Mouse (Mus musculus): ENCODE data around the gene Card14. TPM values are rescaled to one million over a fixed set of nuclear protein-coding genes. Genes with fewer than 3 reads are reported as not detected.

Card14 gene
- polyA plus RNA-seq, 1 experiment: not detected

DNA sequence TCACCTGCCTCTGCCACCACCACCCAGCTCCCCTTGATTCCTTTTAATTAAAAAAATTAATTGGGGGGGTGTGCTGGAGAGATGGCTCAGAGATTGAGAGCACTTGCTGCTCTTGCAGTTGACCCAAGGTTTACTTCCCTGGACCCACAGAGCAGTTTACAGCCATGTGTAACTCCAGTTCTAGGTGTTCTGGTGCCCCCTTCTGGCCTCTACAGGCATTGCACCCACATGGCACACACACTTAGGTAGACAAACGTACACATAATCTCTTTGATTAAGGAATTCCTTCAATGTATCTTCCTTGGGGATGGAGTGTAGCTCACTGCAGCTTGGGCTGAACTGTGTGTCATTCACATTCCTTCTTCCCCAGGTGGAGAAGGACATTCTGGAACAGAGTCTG, 17.5 kb downstream of the Card14 start:
- Histone ChIP-seq H3K9me3 (peaks cover 13% of the 10 kb centered on the region), H3K4me3 (replicated peaks) (no peak overlapping the region), H3K27me3 (replicated peaks) (peaks cover 81% of the 10 kb centered on the region), H3K4me1 (0 out of 2 replicates have a peak, but pooled peaks cover 5% of the 10 kb centered on the region), H3K36me3 (replicated peaks; ENCODE audit: low read length) (no peaks in the 10 kb centered on the region)
- TF ChIP-seq GATA1 (IDR thresholded peaks at IDR 0.05; ENCODE audit: borderline replicate concordance, low read length): no peak
- no peak for TF ChIP-seq FLI1 (IDR thresholded peaks at IDR 0.05; ENCODE audit: low read length)

DNA sequence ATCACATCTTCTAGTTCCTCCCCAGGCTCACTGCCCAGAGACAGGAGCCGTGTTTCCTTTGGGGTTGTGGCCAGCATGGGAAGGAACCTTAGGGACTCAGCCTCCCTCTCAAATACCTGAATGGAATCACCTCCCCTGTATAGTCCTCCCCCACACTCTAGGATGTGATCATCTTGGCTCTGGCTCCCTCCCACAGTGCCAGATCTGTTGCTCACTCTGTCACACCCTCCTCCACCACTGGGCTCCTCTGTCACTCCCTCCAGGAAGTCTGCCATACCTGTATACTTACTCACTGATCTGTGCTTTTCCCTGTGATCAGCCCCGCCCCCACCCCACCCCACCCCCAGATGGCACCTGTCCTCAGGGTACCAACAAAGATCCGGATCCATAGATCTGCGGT, 23.0 kb downstream of the Card14 start:
- H3K9me3 ChIP-seq: peaks cover 5% of the 10 kb centered on the region
- no peaks in the 10 kb centered on the region for H3K4me1 ChIP-seq
- H3K36me3 ChIP-seq (replicated peaks; ENCODE audit: low read length): no peaks in the 10 kb centered on the region
- H3K27me3 ChIP-seq (replicated peaks): peaks cover 94% of the 10 kb centered on the region
- no peak overlapping the region for H3K4me3 ChIP-seq (replicated peaks)
- TF ChIP-seq FLI1 (IDR thresholded peaks at IDR 0.05; ENCODE audit: low read length): no peak
- TF ChIP-seq GATA1 (IDR thresholded peaks at IDR 0.05; ENCODE audit: borderline replicate concordance, low read length): no peak

DNA sequence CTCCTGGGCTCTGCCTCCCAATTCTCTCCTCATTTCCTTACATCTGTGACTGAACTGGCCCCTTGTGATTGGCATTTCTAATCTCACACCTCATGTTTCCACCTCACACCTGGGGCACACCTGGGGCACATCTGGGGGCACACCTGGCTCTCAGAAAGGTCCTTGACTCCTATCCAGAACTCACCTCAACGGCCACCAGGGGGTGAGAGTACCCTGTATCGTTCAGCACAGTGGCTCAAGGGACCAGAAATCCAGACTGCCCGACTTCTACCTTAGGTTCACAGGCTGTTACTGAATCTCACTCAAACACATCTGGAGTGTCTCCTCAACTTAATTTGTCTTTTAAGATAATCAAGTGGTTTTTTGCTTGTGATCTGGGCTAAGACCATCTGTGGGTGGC, 24.4 kb downstream of the Card14 start:
- H3K4me3 ChIP-seq (replicated peaks): no peak overlapping the region
- no peaks in the 10 kb centered on the region for H3K4me1 ChIP-seq
- TF ChIP-seq FLI1 (IDR thresholded peaks at IDR 0.05; ENCODE audit: low read length): no peak
- no peak for TF ChIP-seq GATA1 (IDR thresholded peaks at IDR 0.05; ENCODE audit: borderline replicate concordance, low read length)
- H3K27me3 ChIP-seq (replicated peaks): peaks cover 93% of the 10 kb centered on the region
- H3K9me3 ChIP-seq: no peaks in the 10 kb centered on the region
- no peaks in the 10 kb centered on the region for H3K36me3 ChIP-seq (replicated peaks; ENCODE audit: low read length)

DNA sequence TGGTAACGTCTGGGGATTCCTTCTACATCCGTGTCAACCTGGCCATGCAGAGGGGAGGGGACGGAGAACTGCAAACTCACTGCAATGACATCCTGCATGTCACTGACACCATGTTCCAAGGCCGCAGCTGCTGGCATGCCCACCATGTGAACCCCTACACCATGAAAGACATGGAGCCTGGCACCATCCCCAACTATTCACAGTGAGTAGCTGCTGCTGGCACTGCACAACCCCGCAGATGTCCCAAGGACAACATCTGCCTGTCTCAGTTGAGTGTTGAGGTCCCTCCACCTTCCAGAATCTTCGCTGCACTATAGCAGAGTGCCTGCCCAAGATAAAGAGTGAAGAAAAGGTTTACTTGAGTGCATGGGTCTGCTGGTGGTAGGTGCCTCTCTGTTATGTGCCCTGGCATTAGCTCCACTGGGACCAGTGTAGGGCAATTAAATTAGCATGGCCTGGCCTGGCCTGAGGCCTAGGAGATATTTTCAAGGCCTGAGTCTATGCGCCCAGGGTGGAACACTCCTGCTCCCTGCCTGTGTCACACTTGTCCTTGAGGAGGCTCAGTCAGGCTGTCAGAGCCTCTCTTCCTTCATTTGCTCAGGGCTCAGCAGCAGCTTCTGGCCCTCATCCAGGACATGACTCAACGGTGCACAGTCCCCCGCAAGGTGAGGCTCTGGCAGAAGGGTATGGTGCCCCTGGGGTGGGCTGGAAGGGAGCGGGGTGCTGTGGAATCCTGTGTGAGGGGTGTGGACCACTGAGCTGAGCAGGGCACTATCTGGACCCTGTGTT, 30.9 kb downstream of the Card14 start:
- TF ChIP-seq FLI1 (IDR thresholded peaks at IDR 0.05; ENCODE audit: low read length): no peak
- no peak for TF ChIP-seq GATA1 (IDR thresholded peaks at IDR 0.05; ENCODE audit: borderline replicate concordance, low read length)
- peaks cover 10% of the 10 kb centered on the region for H3K4me1 ChIP-seq
- no peaks in the 10 kb centered on the region for H3K9me3 ChIP-seq
- peaks cover 89% of the 10 kb centered on the region for H3K27me3 ChIP-seq (replicated peaks)
- no peaks in the 10 kb centered on the region for H3K36me3 ChIP-seq (replicated peaks; ENCODE audit: low read length)
- H3K4me3 ChIP-seq (replicated peaks): no peak overlapping the region

DNA sequence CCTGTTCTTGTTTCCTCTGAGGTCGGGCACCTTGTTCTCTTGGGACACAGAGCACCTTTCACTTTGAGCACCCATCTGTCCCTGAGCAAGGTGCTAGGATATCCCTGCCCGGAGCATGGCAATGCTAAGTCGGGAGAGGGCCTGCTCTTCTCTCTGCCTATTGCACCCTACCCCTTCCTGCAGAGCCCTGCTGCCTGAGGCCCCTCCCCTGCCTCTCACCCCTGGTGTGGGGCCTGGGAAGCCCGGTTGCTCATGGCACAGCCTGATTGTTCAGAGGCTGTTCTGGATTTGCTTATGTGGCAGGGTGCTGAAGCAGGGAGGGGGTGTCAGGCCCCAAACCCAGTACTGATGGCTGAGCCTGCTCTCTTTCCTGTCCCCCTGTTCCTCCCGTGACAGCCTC, 31.6 kb downstream of the Card14 start:
- peaks cover 89% of the 10 kb centered on the region for H3K27me3 ChIP-seq (replicated peaks)
- TF ChIP-seq FLI1 (IDR thresholded peaks at IDR 0.05; ENCODE audit: low read length): no peak
- no peak for TF ChIP-seq GATA1 (IDR thresholded peaks at IDR 0.05; ENCODE audit: borderline replicate concordance, low read length)

DNA sequence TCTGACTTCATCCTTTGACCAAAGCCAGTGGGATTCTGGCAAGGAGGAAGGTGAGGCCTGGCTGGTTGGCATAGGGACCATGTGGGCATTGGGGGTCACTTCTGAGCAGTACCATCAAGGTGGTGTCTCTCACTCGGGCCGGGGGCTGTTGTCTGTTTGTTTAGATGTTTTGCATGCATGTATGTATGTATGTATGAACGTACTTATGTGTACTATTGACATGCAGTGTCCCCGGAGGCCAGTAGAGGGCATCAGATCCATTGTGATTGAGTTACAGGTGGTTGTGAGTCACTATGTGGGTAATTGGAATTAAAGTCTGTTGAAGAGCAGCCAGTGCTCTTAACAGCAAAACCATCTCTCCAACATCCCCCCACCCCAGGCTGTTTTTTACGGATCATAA, 32.1 kb downstream of the Card14 start:
- TF ChIP-seq FLI1 (IDR thresholded peaks at IDR 0.05; ENCODE audit: low read length): no peak
- TF ChIP-seq GATA1 (IDR thresholded peaks at IDR 0.05; ENCODE audit: borderline replicate concordance, low read length): no peak
- H3K4me1 ChIP-seq: peaks cover 15% of the 10 kb centered on the region
- H3K27me3 ChIP-seq (replicated peaks): peaks cover 91% of the 10 kb centered on the region
- no peaks in the 10 kb centered on the region for H3K36me3 ChIP-seq (replicated peaks; ENCODE audit: low read length)
- H3K9me3 ChIP-seq: no peaks in the 10 kb centered on the region
- no peak overlapping the region for H3K4me3 ChIP-seq (replicated peaks)

More for the DNA sequence above, 31.6 kb downstream of the Card14 start:
- Histone ChIP-seq H3K9me3 (no peaks in the 10 kb centered on the region), H3K36me3 (replicated peaks; ENCODE audit: low read length) (no peaks in the 10 kb centered on the region), H3K4me3 (replicated peaks) (no peak overlapping the region), H3K4me1 (peaks cover 10% of the 10 kb centered on the region)

DNA sequence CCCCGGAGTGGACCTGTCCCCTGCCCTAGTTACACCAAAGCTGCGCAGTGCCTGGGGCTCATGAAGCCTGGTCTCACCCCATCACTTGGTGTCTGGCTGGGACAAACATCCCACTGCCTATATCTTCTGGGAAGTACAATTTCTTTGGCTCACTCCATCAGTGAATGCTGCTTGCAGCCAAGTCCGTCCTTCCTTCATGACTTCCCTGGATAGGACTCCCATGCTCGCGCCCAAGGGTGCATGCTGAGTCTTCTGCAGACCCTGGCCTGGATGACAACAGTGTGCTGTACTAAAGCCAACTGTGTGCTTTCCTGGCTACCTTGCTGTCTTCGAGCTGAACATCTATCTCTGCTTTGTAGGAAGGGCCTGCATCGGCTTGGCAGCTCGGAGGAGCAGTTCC, 36.6 kb downstream of the Card14 start:
- Histone ChIP-seq H3K4me3 (replicated peaks) (no peak overlapping the region), H3K4me1 (peaks cover 52% of the 10 kb centered on the region), H3K36me3 (replicated peaks; ENCODE audit: low read length) (peaks cover 5% of the 10 kb centered on the region), H3K27me3 (replicated peaks) (peaks cover 94% of the 10 kb centered on the region), H3K9me3 (peaks cover 14% of the 10 kb centered on the region)
- TF ChIP-seq FLI1 (IDR thresholded peaks at IDR 0.05; ENCODE audit: low read length) (no peak), GATA1 (IDR thresholded peaks at IDR 0.05; ENCODE audit: borderline replicate concordance, low read length) (no peak)

DNA sequence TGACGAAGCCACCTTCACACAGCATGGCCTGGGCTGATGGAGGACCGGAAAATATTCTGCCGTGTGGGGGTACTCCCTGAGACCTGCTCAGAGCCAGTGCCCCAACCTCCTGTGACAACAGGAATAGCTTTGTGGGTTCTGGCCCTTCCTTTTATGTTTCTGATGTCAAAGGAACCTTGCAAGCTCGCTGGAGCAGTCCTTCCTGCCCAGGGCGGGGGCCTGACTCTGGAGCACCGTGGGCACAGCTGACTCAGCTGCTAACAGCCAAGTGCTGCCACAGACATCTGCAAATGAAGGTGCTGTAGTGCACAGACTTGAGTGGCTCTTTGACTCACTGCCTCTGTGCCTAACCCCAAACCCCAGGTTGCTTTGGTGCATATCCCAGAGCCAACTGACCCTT, 37.3 kb downstream of the Card14 start:
- peaks cover 55% of the 10 kb centered on the region for H3K4me1 ChIP-seq
- peaks cover 14% of the 10 kb centered on the region for H3K9me3 ChIP-seq
- H3K36me3 ChIP-seq (replicated peaks; ENCODE audit: low read length): peaks cover 5% of the 10 kb centered on the region
- TF ChIP-seq FLI1 (IDR thresholded peaks at IDR 0.05; ENCODE audit: low read length) (no peak), GATA1 (IDR thresholded peaks at IDR 0.05; ENCODE audit: borderline replicate concordance, low read length) (no peak)
- peak overlapping the region; percentile 38 for H3K4me3 ChIP-seq (replicated peaks)
- peaks cover 96% of the 10 kb centered on the region for H3K27me3 ChIP-seq (replicated peaks)

DNA sequence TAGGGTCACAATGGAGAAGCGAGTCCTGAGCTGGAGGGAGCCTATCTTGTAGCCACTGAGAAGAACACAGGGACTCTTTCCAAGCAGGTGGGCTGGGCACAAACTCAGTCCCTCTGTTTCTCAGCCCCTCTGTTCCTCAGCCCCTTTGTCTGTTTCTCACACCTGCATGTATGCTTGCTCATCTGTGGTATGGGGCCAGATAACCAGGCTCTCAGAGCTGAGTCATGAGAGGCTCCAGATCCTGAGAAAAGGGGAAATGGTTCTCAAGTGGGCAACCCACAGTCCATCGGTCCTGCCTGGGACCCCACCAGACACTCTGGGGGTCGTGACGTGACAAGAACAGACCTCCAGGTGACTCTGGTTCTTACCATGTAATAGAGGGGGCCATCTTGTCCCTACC, 39.6 kb downstream of the Card14 start:
- TF ChIP-seq GATA1 (IDR thresholded peaks at IDR 0.05; ENCODE audit: borderline replicate concordance, low read length) (no peak), FLI1 (IDR thresholded peaks at IDR 0.05; ENCODE audit: low read length) (no peak)
- Histone ChIP-seq H3K9me3 (peaks cover 17% of the 10 kb centered on the region), H3K4me1 (peaks cover 65% of the 10 kb centered on the region), H3K36me3 (replicated peaks; ENCODE audit: low read length) (peaks cover 8% of the 10 kb centered on the region), H3K4me3 (replicated peaks) (no peak overlapping the region), H3K27me3 (replicated peaks) (peaks cover 95% of the 10 kb centered on the region)

DNA sequence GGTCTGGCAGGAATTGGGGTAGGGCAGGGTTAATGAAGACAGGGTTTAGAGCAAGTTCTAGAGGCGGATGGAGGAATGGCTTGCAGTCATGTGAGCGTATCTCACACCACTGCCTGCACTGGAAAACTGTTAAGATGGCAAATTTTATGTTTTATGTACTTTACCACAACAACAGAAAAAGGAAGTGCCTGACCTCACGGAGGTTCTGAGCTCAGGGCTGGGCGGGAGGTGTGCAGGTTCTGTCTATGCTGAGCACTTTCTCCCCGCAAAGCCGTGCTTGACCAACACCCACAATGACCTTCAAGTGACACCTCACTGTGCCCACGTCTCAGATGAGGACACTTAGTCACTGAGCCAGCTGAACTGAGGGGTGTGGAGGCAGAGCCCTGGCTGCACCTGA, 44.5 kb downstream of the Card14 start:
- peaks cover 69% of the 10 kb centered on the region for H3K4me1 ChIP-seq
- 0 out of 2 replicates have a peak, but pooled peaks cover 3% of the 10 kb centered on the region for H3K9me3 ChIP-seq
- peaks cover 6% of the 10 kb centered on the region for H3K36me3 ChIP-seq (replicated peaks; ENCODE audit: low read length)
- H3K4me3 ChIP-seq (replicated peaks): peak overlapping the region; percentile 42
- H3K27me3 ChIP-seq (replicated peaks): peaks cover 94% of the 10 kb centered on the region
- TF ChIP-seq GATA1 (IDR thresholded peaks at IDR 0.05; ENCODE audit: borderline replicate concordance, low read length) (no peak), FLI1 (IDR thresholded peaks at IDR 0.05; ENCODE audit: low read length) (no peak)
